Mouse (Mus musculus): Measurements from ENCODE around the gene Tmc8. TPM values are rescaled to one million over a fixed set of nuclear protein-coding genes. Genes with fewer than 3 reads are reported as not detected.

The Tmc8 gene
- total RNA-seq, 2 experiments from 2014 or later: 0.56 to 1.6 TPM

- DNase-seq: no peak
Measured at GRCm38 (mm10) chr11:117797511-117798159, 15.8 kb downstream of the Tmc8 start, which contains the start of gene 6030468B19Rik. 6030468B19Rik (plus strand) TSS chr11:117797660.

GRCm38 (mm10) chr11:117798160-117798541, 16.3 kb downstream of the Tmc8 start:
- DNase-seq: no peak

- no peak for DNase-seq
Measured at GRCm38 (mm10) chr11:117799174-117799573, 17.3 kb downstream of the Tmc8 start.

- DNase-seq: no peak
Measured at GRCm38 (mm10) chr11:117800038-117800437, 18.2 kb downstream of the Tmc8 start.

GRCm38 (mm10) chr11:117801650-117802049, 19.8 kb downstream of the Tmc8 start:
- DNase-seq: no peak

GRCm38 (mm10) chr11:117803166-117803688, 21.4 kb downstream of the Tmc8 start:
- DNase-seq: no peak

- no peak for DNase-seq
Measured at GRCm38 (mm10) chr11:117806781-117807180, 24.9 kb downstream of the Tmc8 start.

GRCm38 (mm10) chr11:117809407-117810311, 27.8 kb downstream of the Tmc8 start, which contains the start of the genes Gm20708 and Syngr2:
Gm20708 (plus strand) TSS chr11:117809668.
Syngr2 (plus strand) TSS chr11:117809668.
- DNase-seq: peak; percentile 82

- peak; percentile 86 for DNase-seq
Measured at GRCm38 (mm10) chr11:117810401-117811046, 28.6 kb downstream of the Tmc8 start.

- DNase-seq: no peak
Measured at GRCm38 (mm10) chr11:117813867-117814266, 32.0 kb downstream of the Tmc8 start.

- DNase-seq: no peak
Measured at GRCm38 (mm10) chr11:117814704-117815366, 33.0 kb downstream of the Tmc8 start.

GRCm38 (mm10) chr11:117815850-117816249, 34.0 kb downstream of the Tmc8 start:
- DNase-seq: peak; percentile 57

GRCm38 (mm10) chr11:117816389-117816996, 34.6 kb downstream of the Tmc8 start:
- no peak for DNase-seq

GRCm38 (mm10) chr11:117819095-117819494, 37.2 kb downstream of the Tmc8 start:
- DNase-seq: peak; percentile 84

GRCm38 (mm10) chr11:117820173-117820572, 38.3 kb downstream of the Tmc8 start:
- no peak for DNase-seq

GRCm38 (mm10) chr11:117821868-117822267, 40.0 kb downstream of the Tmc8 start:
- no peak for DNase-seq

- DNase-seq: no peak
Measured at GRCm38 (mm10) chr11:117822728-117823241, 40.9 kb downstream of the Tmc8 start.

GRCm38 (mm10) chr11:117823411-117823810, 41.5 kb downstream of the Tmc8 start:
- DNase-seq: no peak

GRCm38 (mm10) chr11:117824060-117824969, 42.4 kb downstream of the Tmc8 start:
- DNase-seq: peak; percentile 81
